Mouse (Mus musculus) cerebellum, adult 18-20 months (tissue): ENCODE measurements around the gene Olfr297.

ENCODE experiments used
- DNase-seq, 2 experiments: peaks; one replicate each; pipeline ENCODE4 v3.0.0; 2021

The Olfr297 gene

DNA sequence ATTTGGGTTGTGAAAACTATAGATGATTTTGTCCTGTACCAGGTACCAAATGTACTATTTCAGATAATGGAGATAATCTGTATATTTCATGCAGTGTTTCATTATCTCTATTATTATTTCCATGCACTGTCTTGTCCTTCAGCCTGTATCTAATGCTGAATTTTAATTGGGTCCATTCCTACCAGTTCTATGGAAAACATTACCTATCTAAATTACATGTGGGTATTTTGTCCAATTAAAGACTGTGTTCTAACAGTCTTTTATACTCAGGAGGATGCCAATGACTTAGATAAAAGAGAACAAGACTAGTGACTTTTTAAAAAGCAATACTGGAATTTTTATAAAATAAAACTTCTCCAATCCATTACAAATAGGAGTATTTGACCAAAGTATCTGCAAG lies at the start of gene Olfr297:
Gene Olfr297, plus strand, starts transcription at position 301 of the 400 bp plus-strand sequence.
- DNase-seq = no peak

DNA sequence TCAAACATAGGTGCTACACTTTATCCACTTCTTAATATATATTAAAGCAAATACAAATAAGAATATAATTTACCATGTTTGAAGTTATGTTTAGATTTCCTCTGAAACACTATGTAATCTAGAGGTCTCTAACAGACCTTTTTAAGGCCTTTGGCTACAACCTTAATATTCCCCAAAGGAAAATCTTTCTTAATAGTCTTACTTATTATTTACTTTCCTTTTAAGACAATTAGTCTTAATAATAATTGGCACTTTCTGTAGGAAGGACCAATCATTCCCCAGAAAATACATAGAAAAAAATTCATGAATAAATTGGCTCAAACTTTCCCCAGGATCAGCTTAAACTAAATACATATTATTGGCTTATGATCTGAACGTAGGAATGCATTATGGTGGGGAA lies 27.4 kb upstream of the Olfr297 start, which contains the start of gene Olfr298:
Gene Olfr298, minus strand, starts transcription at position 101 of the 400 bp plus-strand sequence.
- no peak for DNase-seq
